In the genomic region with DNA sequence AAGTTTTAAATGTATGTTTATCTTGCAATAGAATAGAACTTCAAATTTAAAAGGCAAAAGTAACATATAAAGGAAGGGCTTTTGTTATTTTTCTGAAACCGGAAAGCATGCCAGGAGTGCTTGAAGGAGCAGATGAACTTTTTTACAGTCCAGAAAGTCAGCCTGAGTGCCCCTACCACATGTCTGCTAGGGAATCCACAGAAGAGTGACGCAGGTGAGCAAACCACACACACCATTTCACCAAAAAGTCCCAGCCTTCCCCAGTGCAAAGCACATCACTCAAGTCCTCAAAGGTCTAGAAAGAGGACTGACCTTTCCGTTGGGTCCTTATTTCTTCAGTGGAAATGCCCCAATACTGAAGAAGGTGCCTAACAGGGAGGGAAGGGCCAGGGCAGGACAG, we compare ENCODE assay signal across 17 mouse cellular contexts.
"Had no signal": no experiment of that assay in that cellular context is flagged by ENCODE, and none has a peak within 500 bp of the region (broad histone marks: within the 10 kb centered on the region; RNA-seq: fewer than 3 reads in every experiment).

No protein-coding gene starts in this region.

- H3K27ac ChIP-seq: left cerebral cortex, adult 2 months; limb, embryonic 15.5 days; macrophage; midbrain, embryonic 12.5 days; neural tube, embryonic 12.5 days had no signal

- H3K27me3 ChIP-seq: limb, embryonic 15.5 days; liver, embryonic 15.5 days; megakaryocyte, embryonic 14.5 days; midbrain, embryonic 12.5 days; neural tube, embryonic 12.5 days had no signal

- H3K4me1 ChIP-seq: limb, embryonic 15.5 days; neural tube, embryonic 12.5 days had no signal

- H3K36me3 ChIP-seq: limb, embryonic 15.5 days; midbrain, embryonic 12.5 days; neural tube, embryonic 12.5 days had no signal

- H3K9ac ChIP-seq: limb, embryonic 15.5 days; liver, embryonic 15.5 days; lung, embryonic 14.5 days; midbrain, embryonic 12.5 days; neural tube, embryonic 12.5 days had no signal

- H3K4me2 ChIP-seq: limb, embryonic 15.5 days; liver, embryonic 15.5 days; lung, embryonic 14.5 days; midbrain, embryonic 12.5 days; neural tube, embryonic 12.5 days had no signal

- H3K9me3 ChIP-seq: limb, embryonic 15.5 days; liver, embryonic 15.5 days; megakaryocyte, embryonic 14.5 days; midbrain, embryonic 12.5 days; neural tube, embryonic 12.5 days had no signal

- ATAC-seq: intestine, postnatal 0 days had no signal

- H3K4me3 ChIP-seq: left cerebral cortex, adult 2 months; limb, embryonic 15.5 days; liver, embryonic 15.5 days; megakaryocyte, embryonic 14.5 days; midbrain, embryonic 12.5 days; myocyte; neural tube, embryonic 12.5 days had no signal

- DNase-seq: kidney, adult 8-10 months; kidney, postnatal 25 days; lung, embryonic 14.5 days; lung, postnatal 10 days; right cerebral cortex, postnatal 4 days; spleen, adult 18-20 months; thymus, adult 2 months; thymus, postnatal 4 days had no signal
